Comparison of ENCODE assay signal across 11 mouse cellular contexts in genomic region chr6:42353180-42353579, GRCm38 (mm10). TPM values are rescaled to one million over a fixed set of nuclear protein-coding genes. Genes with fewer than 3 reads are reported as not detected.
DNase-seq lines count a peak whose midpoint lies in the region; ATAC-seq lines count a peak whose summit lies in the region.
"Had no signal": no experiment of that assay in that cellular context is flagged by ENCODE, and none has a peak within 500 bp of the region (broad histone marks: within the 10 kb centered on the region; RNA-seq: fewer than 3 reads in every experiment).

No protein-coding gene starts in this region.

- WGBS in hindbrain, embryonic 10.5 days, result 89% methylated on average over 8 of the region's 8 CpGs
- WGBS in forebrain, embryonic 10.5 days, result 89% methylated on average over 8 of the region's 8 CpGs

- H3K9me3 ChIP-seq in hindbrain, embryonic 10.5 days, result no peaks in the 10 kb centered on the region
- H3K9me3 ChIP-seq in forebrain, embryonic 10.5 days, result no peaks in the 10 kb centered on the region
- H3K9me3 ChIP-seq: embryonic facial prominence, embryonic 12.5 days had no signal

- ATAC-seq in megakaryocyte-erythroid progenitor cell, adult 5-6 weeks (replicated peaks; ENCODE audit: low FRiP score, low TSS enrichment, poor library complexity, severe bottlenecking), result no peak

- DNase-seq in adrenal gland, adult (ENCODE audit: inconsistent age in 2 of 2, low spot score in 1 of 2), result peak; percentile 23 to 47
- no peak for DNase-seq in adrenal gland, postnatal 10 days
- DNase-seq in MEL-GATA-1-ER (ENCODE audit: extremely low read depth, low read depth), result peak; percentile 95
- peak; percentile 16 to 33 for DNase-seq in heart, postnatal 14 days
- DNase-seq in lung, postnatal 25 days (ENCODE audit: low spot score), result peak; percentile 58
- DNase-seq in hindbrain, embryonic 10.5 days (ENCODE audit: low spot score), result no peak
- no peak for DNase-seq in forebrain, embryonic 10.5 days (ENCODE audit: extremely low spot score, low spot score)

- peaks cover 69% of the 10 kb centered on the region for H3K36me3 ChIP-seq in hindbrain, embryonic 10.5 days
- peaks cover 69% of the 10 kb centered on the region for H3K36me3 ChIP-seq in forebrain, embryonic 10.5 days (replicated peaks)

- no peak overlapping the region for H3K4me3 ChIP-seq in hindbrain, embryonic 10.5 days
- no peak overlapping the region for H3K4me3 ChIP-seq in forebrain, embryonic 10.5 days
- H3K4me3 ChIP-seq: embryonic facial prominence, embryonic 12.5 days had no signal

- no peaks in the 10 kb centered on the region for H3K27me3 ChIP-seq in hindbrain, embryonic 10.5 days (ENCODE audit: insufficient read depth, poor library complexity, severe bottlenecking)
- no peaks in the 10 kb centered on the region for H3K27me3 ChIP-seq in forebrain, embryonic 10.5 days (ENCODE audit: poor library complexity, severe bottlenecking)
- H3K27me3 ChIP-seq: embryonic facial prominence, embryonic 12.5 days had no signal

- peaks cover 47% of the 10 kb centered on the region for H3K4me1 ChIP-seq in hindbrain, embryonic 10.5 days (replicated peaks)
- H3K4me1 ChIP-seq in forebrain, embryonic 10.5 days, result peaks cover 44% of the 10 kb centered on the region

- no peak overlapping the region for H3K27ac ChIP-seq in hindbrain, embryonic 10.5 days
- no peak overlapping the region for H3K27ac ChIP-seq in forebrain, embryonic 10.5 days
- H3K27ac ChIP-seq: embryonic facial prominence, embryonic 12.5 days; hindbrain, embryonic 14.5 days had no signal

- intact Hi-C loops in heart, postnatal 14 days (cut with DNase I), result no loop called here

RNA-seq across cellular contexts. Expression of gene Zyx, which starts 3.8 kb away (rescaled TPM):
- 100 to 1,000 TPM in 1 of 2 experiments, 10 to 100 TPM in 1; 73.1 to 112 TPM for total RNA-seq in adrenal gland, postnatal 10 days (2021)
- total RNA-seq in heart, postnatal 14 days (2021), result 10 to 100 TPM; 78.9 to 88.6 TPM
- 43.6 and 51.9 TPM in 2 replicates for total RNA-seq in megakaryocyte-erythroid progenitor cell, adult 5-6 weeks (2014; fragmentation: Nextera tagmentation)
- total RNA-seq in megakaryocyte-erythroid progenitor cell, adult 5-6 weeks (2017), result 8.7 and 15.9 TPM in 2 replicates
- polyA plus RNA-seq in hindbrain, embryonic 10.5 days (2016; fragmentation: Nextera tagmentation; extraction: Ambion mirVana), result 86.0 and 103 TPM in 2 replicates
- 79.3 and 80.8 TPM in 2 replicates for polyA plus RNA-seq in forebrain, embryonic 10.5 days (2016; fragmentation: Nextera tagmentation; extraction: Ambion mirVana)

RNA-seq across cellular contexts. Expression of gene Epha1, which starts 19.9 kb away (rescaled TPM):
- 1 to 10 TPM; 2.8 to 8.6 TPM for total RNA-seq in adrenal gland, postnatal 10 days (2021)
- under 1 TPM; 0.51 to 0.67 TPM for total RNA-seq in heart, postnatal 14 days (2021)
- not detected in 2 replicates for total RNA-seq in megakaryocyte-erythroid progenitor cell, adult 5-6 weeks (2014; fragmentation: Nextera tagmentation)
- not detected in 2 replicates for total RNA-seq in megakaryocyte-erythroid progenitor cell, adult 5-6 weeks (2017)
- polyA plus RNA-seq in hindbrain, embryonic 10.5 days (2016; fragmentation: Nextera tagmentation; extraction: Ambion mirVana), result 1.8 and 3.1 TPM in 2 replicates
- polyA plus RNA-seq in forebrain, embryonic 10.5 days (2016; fragmentation: Nextera tagmentation; extraction: Ambion mirVana), result 1.8 and 2.0 TPM in 2 replicates

RNA-seq across cellular contexts. Expression of gene Fam131b, which starts 28.7 kb away (rescaled TPM):
- 1 to 10 TPM in 1 of 2 experiments, under 1 TPM in 1; 0.81 to 1.2 TPM for total RNA-seq in adrenal gland, postnatal 10 days (2021)
- 1 to 10 TPM; 1.1 to 1.2 TPM for total RNA-seq in heart, postnatal 14 days (2021)
- not detected in 2 replicates for total RNA-seq in megakaryocyte-erythroid progenitor cell, adult 5-6 weeks (2014; fragmentation: Nextera tagmentation)
- total RNA-seq in megakaryocyte-erythroid progenitor cell, adult 5-6 weeks (2017), result not detected in 2 replicates
- polyA plus RNA-seq in hindbrain, embryonic 10.5 days (2016; fragmentation: Nextera tagmentation; extraction: Ambion mirVana), result 1.4 and 2.9 TPM in 2 replicates
- 1.5 and 1.6 TPM in 2 replicates for polyA plus RNA-seq in forebrain, embryonic 10.5 days (2016; fragmentation: Nextera tagmentation; extraction: Ambion mirVana)

RNA-seq across cellular contexts. Expression of gene Tas2r143, which starts 46.9 kb away (rescaled TPM):
- 1 to 10 TPM; 1.0 to 1.9 TPM for total RNA-seq in adrenal gland, postnatal 10 days (2021)
- not detected for total RNA-seq in heart, postnatal 14 days (2021)
- total RNA-seq in megakaryocyte-erythroid progenitor cell, adult 5-6 weeks (2014; fragmentation: Nextera tagmentation), result 1.3 TPM in 1 of 2 replicates, not detected in the other
- not detected in 2 replicates for total RNA-seq in megakaryocyte-erythroid progenitor cell, adult 5-6 weeks (2017)
- not detected in 2 replicates for polyA plus RNA-seq in hindbrain, embryonic 10.5 days (2016; fragmentation: Nextera tagmentation; extraction: Ambion mirVana)
- not detected in 2 replicates for polyA plus RNA-seq in forebrain, embryonic 10.5 days (2016; fragmentation: Nextera tagmentation; extraction: Ambion mirVana)
- polyA plus RNA-seq: embryonic facial prominence, embryonic 12.5 days; hindbrain, embryonic 14.5 days had no signal

RNA-seq across cellular contexts. Expression of gene Tas2r135, which starts 52.1 kb away (rescaled TPM):
- total RNA-seq in adrenal gland, postnatal 10 days (2021), result 1 to 10 TPM in 1 of 2 experiments, under 1 TPM in 1; 0.99 to 2.0 TPM
- under 1 TPM in 1 of 2 experiments, not detected in 1; 0.39 TPM for total RNA-seq in heart, postnatal 14 days (2021)
- not detected in 2 replicates for total RNA-seq in megakaryocyte-erythroid progenitor cell, adult 5-6 weeks (2014; fragmentation: Nextera tagmentation)
- total RNA-seq in megakaryocyte-erythroid progenitor cell, adult 5-6 weeks (2017), result not detected in 2 replicates
- polyA plus RNA-seq in hindbrain, embryonic 10.5 days (2016; fragmentation: Nextera tagmentation; extraction: Ambion mirVana), result not detected in 2 replicates
- polyA plus RNA-seq in forebrain, embryonic 10.5 days (2016; fragmentation: Nextera tagmentation; extraction: Ambion mirVana), result not detected in 2 replicates
- total RNA-seq: left cerebral cortex, postnatal 36 days had no signal
- polyA plus RNA-seq: embryonic facial prominence, embryonic 12.5 days; hindbrain, embryonic 14.5 days had no signal

Comparison
In these comparisons a context has a peak if more than half of its experiments do, and no peak if none do; other contexts are left out.
1. DNase-seq: peak in adrenal gland, adult (2 of 2), MEL-GATA-1-ER (single experiment), heart, postnatal 14 days (2 of 2) and lung, postnatal 25 days (single experiment); none in adrenal gland, postnatal 10 days (single experiment), hindbrain, embryonic 10.5 days (single experiment) and forebrain, embryonic 10.5 days (single experiment).